Mouse (Mus musculus): Measurements from ENCODE around the gene Astn1. TPM values are rescaled to one million over a fixed set of nuclear protein-coding genes. Genes with fewer than 3 reads are reported as not detected.

The Astn1 gene
- total RNA-seq, 2 experiments from 2014 or later, result 0.69 to 1.1 TPM

DNA sequence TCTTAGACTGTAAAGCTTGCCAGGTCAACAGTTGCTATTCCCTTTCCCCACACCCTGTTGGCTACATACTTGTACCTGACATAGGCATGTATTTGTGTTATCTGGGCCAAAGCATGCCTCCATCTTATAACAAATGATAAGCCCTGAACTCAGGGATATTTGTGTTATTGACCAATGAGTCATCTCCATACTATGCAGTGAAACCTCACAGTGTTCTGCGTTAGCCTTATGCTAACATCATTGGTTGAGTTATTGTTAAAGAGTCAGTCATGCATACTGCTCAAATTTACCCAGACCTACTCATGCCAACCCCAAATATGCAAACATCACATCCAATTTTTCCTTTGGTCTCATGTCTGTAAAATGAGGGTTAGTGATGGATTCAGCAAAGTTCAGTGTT is 339.3 kb downstream of the Astn1 start:
- intact Hi-C loops (cut with DNase I), result no loop called here

DNA sequence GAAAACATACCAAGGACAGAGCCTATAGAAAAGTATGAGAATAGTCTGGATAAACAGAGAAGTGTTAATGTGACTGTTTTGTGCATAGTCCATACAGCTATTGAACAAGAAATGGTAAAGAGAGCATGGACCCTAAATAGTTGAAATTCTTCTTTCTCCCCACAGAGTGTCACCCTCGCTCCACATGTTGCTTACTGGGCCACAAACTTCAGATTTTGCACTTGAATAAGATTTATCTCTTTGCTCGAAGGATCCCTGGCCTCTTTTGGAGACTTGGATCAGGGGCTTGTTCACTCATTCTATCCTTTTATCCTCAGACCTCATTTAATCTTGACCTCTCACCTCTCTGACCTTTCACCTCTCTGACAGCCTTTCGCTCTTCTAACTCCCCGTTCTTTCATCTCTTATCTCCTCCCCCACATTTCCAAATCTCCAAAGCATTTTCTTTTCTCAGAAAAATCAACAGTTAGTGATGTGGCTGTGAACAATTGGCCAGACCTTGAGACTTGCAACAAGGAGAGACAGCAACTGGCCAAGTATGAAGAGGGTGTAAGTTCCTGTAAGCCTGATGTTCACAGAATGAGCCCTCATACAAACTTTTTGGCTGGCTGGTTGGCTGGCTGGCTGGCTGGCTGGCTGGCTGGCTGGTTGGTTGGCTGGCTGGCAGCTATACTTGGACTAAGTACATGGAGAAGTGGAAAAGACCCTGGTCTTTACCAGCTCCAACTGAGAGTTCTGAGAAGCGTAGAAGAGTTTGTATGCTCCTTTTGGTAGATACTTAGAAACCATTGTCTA is 351.4 kb downstream of the Astn1 start:
- DNase-seq, result peak; percentile 8 to 10
- intact Hi-C loops (cut with DNase I), result loop anchor here (1.0 kb wide), 2 partner anchors 240 to 422 kb away; no protein-coding TSS in a partner anchor

More for the DNA sequence above, 339.3 kb downstream of the Astn1 start:
- DNase-seq, result no peak

DNA sequence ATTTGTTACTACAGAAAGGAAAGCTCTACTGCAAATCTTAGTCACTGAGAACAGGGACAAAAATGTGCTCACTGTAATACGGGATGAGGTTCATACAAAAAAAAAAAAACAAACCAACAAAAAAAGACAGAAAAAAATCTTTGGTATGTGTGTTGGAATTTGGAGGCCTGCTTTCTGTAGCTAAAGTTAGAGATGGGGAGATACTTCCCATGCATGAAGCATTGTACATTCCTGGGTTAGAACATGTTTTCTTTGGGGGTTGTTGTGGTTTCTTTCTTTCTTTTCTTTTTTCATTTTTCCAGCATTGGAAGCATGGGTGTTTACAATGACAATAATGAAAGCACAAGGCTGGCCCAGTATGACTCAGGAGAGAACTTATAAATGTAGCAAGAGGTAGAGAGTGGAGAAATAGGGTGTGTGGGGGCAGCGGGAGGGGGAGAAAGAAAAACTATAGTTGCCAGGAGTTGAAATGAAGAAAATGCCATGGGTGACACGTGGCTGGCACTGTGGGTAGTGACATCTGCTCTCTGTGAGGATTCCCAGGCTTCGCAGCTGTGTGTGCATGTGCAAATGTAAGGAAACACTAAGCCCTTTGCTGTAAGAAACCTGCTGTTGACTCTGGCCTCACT is 370.9 kb downstream of the Astn1 start:
- intact Hi-C loops (cut with DNase I), result no loop called here
- no peak for DNase-seq

DNA sequence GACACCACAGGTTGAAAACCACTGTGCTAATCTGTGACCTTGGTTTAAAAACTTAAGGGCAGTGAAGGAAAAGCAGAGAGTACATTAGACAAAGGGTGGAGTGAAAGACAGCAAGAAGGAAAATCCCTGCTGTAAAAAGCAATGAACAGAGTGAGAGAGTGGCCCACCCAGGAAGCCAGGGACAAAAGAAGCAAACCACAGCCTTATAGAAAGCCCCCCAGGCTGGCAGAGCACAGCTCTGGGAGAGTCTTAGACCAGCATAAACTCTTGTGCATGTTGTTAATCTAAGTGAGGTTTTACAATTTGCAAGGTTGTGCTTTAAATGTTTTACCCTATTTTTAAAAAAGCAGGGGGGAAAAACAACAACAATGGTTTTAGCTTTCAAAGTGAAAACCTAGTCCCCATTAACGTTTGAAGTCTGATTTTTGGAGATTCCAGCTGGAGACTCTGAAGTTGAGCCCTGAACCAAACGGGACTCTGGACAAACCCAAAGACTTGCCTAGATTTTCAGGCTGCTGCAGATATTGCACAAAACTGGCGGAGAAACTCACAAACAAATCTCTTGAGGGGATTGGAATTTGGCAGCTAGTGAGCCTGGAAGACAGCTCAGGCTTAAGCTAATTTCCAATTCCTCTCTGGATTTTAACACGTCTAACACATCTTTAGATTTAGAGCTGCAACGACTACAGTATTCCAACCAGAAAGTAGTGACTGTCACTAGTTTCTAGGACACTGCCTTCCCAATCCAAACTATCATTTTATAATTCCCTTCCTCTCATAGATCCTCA is 377.3 kb downstream of the Astn1 start:
- intact Hi-C loops (cut with DNase I), result no loop called here
- peak; percentile 6 to 12 for DNase-seq

DNA sequence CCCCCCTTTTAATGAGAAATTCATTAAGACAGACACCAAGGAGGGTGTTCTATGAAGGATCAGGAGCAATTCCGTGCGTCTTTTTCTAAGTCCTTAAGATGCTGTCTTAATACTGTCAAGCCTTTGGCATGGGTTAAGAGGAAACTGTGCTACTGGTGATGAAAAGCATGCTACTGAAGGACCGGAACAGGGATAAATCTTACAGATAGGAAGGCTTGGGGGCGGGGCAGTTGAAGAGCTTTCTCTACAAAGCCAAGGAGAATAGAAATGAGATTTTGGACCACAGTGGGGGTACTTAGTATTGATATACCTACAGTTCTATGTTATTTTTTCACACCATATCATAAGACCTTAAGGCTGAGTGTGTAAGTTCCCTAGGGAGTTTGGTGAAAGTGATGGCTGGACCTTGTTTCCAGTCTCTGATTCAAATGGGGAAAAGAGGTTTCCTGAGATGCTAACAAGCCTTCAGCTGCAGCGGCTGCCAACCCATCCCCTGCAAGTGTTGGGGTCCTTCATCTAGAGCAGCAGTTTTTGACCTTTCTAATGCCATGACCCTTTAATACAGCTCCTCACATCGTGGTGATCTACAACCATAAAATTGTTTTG is 378.2 kb downstream of the Astn1 start:
- no peak for DNase-seq
- intact Hi-C loops (cut with DNase I), result no loop called here

DNA sequence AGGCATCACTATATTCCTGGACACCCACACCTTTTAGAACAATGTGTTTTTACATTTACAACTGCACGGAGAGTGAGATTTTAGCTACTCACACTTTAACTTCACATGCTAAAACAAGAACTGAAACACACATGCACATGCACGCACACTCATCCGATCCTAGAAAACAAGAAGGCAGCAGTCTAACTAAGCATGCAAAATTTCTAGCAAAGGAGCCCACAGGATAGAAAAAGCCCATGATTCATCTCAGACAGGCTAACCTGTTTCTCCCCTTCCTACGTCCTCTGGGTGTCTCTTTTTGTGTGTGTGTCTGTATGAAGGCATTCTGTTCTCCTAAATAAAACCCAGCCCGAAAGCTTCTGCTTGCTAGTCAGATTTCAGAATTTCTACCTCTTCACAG is 378.9 kb downstream of the Astn1 start:
- no peak for DNase-seq
- intact Hi-C loops (cut with DNase I), result no loop called here

Small RNA genes lying within 50 kb of the gene (microRNA-seq; reads per million reads assigned to microRNA genes)
- gene Mir488 (ENCODE audit: borderline number of aligned reads in 2 of 2), result 2.9 to 4.7 reads per million in 2 experiments

Other genes with a start within 250 kb of the Astn1 start
- under 1 TPM in 1 of 2 experiments, not detected in 1; 0.22 TPM for gene Brinp2, start 5.9 kb upstream of the Astn1 start, total RNA-seq (2021)

All from heart, postnatal 36 days (tissue).